Mouse (Mus musculus) spleen, adult 18-20 months (tissue): Measurements from ENCODE around the gene Tsc22d2.
"Not testable (repeated sequence)": the region's sequence is repeated elsewhere in the genome, so short reads cannot be mapped to it uniquely, and the experiment has no call there.

ENCODE experiments used
- DNase-seq, 2 experiments: peaks; one replicate each; pipeline ENCODE4 v3.0.0; 2022; ENCODE audit warnings: mixed read lengths in 2 of 2

Tsc22d2 gene

DNA sequence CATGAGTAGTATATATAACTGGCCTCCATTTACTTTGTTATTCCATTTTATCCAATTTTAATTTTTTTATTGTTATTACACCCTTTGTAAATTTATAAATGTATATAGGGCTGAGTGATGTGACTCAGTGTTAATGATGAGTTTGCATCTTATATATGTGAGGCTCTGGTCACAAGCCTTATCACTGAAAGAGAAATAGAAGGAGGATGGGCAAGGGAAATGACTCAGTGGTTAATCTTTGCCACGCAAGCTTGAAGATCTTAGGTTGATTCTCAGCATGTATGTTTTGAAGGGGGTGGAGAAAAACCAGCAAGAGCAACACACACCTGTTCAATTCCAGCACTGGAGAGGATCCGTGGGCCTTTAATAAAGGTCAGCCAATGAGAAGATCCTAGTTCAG lies 19.9 kb downstream of the Tsc22d2 start:
- no peak for DNase-seq

DNA sequence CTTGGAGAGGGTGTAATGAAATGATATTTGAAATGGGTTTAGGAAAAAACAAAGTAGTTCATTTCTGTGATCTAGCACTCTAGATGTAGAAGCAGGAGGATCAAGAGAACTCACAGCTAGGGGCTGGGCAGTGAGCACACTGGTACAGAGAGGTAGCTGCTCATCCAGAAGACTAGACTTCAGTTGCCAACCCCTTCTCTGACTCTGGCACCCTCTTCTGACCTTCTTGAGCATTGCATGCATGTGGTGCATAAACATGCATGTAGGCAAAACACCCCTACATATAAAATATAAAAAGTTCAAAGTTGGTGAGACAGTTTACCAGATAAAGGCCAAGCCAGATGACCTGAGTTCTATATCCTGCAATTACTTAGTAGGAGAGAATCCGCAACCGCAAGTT lies 33.7 kb downstream of the Tsc22d2 start:
- DNase-seq = no peak

DNA sequence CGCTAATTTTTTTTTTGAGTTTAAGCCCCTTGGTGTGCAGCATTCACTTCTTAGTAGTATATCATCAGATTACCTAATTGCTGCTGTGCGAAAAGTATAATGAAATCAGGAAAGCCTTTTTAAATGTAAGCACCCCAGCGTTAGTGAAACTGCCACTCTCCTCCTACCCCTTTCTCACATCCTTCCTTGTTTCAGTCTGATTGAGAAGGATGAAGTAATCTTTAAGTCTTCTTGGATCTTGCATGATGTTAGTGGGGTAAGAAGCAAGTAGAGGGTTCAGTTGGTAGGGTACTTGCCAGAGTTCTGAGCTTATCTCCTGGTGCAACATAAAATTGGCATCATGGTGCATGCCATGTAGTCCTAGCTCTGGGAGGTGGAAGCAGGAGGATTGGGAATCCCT lies 35.0 kb downstream of the Tsc22d2 start:
- DNase-seq = no peak

DNA sequence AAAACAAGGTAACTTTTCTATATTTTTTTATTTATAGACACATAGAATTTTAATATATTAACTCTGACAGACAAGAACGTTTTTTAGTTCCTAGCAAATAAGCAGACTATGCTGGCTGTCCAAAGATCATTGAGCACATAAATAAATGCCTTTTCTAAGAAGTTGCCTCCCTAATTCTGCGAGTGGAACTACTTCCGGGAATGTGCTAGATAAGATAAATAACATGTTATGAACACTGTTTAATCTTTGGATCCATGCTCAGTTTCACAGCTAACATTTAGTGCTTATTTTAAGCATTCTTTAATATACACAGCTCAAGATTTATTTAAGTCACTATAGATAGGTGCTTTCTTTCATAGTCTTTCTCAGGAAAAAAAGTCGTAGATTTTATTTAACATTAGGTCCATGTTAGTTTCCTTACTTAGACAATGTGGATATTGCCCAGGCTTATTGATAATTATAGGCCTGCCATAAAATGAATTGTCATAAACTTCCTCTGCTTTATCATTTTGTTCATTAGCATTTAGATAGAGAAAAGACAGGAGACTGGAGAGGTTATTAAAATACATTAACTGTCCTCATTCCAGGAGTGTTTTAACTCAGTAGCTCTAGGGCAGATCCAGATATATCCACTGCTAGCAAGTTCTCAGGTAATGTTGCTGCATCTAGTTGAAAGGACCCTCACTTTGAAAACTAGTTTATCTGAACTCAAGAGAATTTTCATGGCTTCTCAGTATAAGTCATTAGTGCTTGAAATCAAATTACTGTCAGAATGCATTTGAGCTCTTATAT lies 40.1 kb downstream of the Tsc22d2 start:
- DNase-seq = no peak

DNA sequence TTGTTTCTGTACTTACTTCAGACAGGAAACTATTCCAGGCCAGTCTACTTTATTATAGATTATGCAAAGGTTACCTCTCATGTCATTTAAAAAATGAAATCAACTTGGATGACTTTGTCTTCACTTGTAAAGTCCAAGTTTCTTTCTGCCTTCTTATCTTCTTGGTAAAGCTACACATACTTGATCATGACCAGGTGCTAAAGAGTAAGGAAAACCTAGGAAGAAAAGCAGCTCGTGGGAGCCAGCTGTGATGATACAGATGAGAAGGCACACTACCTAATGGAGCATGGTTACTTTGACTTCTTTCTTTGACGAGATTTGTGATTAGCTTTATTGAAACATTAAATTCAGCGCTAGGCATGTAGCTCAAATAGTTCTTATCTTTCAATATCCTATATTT lies 40.7 kb downstream of the Tsc22d2 start:
- no peak for DNase-seq

DNA sequence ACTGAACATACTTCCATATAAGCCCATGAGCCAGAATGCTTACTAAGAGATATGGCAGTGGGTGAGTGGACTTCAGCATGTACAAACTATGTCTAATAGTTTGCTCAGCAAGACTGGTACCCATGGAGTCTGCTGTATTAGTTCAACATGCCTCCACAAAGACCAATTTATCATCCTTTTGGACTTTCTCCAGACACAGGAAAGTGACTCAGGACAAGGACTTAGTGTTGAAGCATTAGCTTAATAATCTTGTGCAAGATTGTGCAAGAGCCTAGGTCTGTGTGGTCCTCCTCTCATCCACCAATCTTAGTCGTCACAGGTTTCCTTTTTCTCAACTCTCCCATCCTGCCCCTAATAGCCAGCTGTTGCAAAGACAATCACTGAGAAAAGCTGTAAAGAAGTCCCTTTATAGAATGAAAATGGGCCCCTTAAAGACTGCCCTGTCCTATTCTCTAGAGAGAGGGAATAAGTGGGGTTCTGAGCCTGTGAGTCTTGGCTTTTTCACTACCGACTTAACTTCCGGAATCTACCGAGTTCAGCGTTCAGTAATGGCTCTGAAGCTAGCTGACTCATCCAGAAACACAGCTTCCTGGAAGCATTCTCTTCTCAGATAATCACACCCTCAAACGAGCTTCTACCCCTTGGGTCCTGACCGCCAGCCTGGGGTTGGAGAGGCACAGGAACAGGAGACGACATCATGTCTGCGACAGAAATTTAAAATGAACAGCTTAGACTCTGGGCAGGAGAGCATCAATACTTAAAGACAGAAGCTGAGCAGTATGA lies 55.3 kb downstream of the Tsc22d2 start:
- no peak for DNase-seq

DNA sequence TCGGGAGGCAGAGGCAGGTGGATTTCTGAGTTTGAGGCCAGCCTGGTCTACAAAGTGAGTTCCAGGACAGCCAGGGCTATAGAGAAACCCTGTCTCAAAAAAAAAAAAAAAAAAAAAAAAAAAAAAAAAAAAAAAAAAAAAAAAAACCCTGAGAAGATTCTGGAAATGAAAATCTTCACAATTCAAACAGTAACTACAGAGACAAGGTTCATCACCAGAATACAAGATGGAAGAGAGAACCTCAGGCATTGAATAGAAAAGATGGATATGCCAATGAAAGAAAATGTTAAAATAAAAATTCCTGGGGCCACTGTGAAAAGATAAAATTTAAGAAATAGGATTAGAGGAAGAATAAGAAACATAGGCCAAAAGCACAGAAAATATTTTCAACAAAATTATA lies 60.8 kb downstream of the Tsc22d2 start:
- not testable (repeated sequence) for DNase-seq

DNA sequence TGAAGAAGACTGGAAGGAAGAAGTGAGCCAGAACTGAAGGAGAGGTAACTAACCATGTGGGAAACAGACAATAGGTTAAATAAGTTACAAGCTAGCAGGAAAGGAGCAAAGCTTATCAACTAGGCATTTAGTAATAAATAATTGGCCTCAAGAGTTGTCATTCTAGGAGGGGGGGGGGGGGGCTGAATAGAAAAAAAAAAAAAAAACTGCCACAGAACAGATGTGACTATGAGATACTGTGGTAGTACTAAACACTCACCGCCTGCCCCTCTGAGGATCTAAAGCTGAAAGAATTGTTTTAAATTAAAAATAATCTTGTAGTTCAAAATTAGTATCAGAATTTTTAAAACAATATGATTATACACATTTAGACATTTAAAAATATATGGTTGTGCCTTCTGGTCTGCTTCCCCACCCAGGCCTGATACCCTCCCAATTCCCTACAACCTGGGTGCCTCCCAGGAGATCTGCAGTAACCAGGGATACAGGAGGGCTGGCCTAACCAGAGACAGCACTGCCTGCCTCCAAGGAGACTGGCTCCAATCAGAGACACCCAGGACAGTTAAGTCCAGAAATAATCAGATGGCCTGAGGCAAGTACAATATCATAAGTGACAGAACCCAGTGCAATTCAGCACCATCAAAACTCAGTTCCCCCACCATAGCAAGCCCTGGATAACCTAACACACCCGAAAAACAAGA lies 64.4 kb downstream of the Tsc22d2 start:
- no peak for DNase-seq

DNA sequence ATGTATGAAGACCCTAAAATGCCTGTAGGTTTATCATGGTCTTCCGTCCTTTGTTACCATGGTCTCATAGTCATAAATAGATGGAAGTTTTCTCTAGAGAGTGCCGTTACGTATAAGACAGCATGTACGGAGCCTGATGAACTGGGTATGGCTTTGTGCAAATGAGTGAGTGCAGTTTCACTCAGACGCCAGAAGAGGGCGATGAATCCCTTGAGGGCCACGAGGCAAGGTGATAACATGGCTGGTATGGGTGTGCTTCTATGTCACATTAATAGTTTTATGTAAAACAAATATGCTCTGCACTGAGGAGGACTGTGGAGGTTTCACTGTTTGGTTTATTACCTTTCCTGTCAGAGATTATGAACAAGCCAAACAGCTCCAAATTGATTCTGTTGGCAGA lies 71.4 kb downstream of the Tsc22d2 start:
- DNase-seq = no peak

DNA sequence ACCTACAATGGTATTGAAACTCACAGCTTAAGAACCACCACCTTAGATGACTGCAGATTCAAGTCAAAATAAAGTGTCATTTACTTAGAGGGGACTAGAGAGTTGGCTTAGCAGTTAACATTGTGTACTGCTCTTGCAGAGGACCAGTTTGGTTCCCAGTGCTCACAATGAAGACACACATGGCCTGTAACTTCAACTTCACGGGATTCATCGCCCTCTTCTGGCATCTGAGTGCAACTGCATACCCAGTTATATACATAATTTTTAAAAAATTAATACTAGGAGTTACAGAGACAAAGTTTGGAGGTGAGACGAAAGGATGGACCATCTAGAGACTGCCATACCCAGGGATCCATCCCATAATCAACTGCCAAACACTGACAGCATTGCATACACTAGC lies 72.6 kb downstream of the Tsc22d2 start:
- no peak for DNase-seq

DNA sequence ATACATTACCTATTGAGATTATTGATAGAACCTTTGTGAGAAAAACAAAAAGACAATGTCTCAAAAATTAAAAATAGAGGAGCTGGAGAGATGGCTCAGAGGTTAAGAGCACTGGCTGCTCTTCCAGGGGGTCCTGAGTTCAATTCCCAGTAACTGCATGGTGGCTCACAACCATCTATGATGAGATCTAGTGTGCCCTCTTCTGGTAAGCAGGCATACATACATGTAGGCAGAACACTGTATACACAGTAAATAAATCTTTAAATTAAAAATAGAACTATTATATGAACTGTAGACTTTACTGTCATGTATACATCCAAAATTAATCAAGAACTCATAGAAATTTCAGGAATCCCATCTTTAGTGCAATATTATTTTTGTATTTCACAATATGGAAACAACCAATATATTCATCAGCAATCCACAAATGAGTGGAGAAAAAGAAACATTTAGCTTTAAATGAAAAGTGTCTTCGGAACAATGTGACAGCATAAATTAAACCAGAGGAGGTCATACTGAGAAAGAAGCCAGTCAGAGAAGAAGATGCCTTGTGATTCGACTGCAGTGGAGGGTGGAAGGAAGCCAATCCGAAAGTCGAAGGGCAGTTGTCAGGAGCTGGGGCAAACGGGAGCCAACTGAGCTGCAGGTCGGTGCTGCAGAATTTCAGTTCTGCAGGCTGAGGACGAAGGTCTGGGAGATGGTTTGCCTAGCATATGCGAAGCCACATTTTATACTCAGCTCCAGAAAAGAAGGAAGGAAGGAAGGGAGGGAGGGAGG lies 73.7 kb downstream of the Tsc22d2 start:
- no peak for DNase-seq

DNA sequence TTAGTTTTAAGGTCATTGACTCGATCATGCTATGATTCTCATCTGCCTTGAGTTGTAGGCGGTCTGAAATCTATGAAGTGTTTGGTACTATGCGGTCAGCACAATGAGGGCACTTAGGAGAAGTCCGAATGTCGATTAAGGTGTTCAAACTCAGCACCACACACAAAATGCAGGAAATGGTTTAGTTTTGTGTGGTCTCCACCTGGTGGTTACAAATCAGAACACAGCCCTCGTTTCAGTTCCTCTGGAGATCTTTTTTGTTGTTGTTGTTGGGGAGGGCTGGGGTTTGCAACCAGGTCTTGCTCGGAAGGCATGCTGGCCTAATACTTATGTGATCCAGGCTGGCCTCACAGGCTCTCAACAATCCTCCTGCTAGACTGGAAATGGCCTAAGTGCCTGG lies 76.3 kb downstream of the Tsc22d2 start:
- peak in 1 of 2 experiments; percentile 45 for DNase-seq

DNA sequence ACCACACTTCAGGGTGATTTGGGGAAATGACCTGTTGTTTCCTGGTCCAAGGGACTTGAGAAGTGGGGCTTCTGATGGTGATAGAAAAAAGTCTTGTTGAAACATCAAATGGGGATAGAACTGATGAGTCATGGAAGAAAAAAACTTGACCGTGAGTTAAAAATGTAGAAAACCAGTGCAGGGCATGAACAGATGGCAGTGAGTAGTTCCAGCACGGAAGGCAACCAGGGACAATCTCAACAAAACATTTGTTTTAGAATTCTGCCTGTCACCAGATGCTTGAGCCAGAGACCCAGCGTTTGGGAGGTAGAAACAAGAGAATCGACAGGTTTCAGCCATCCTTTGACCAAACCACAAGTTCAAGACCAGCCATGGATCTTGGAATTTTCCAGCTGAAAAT lies 79.1 kb downstream of the Tsc22d2 start:
- DNase-seq = no peak

DNA sequence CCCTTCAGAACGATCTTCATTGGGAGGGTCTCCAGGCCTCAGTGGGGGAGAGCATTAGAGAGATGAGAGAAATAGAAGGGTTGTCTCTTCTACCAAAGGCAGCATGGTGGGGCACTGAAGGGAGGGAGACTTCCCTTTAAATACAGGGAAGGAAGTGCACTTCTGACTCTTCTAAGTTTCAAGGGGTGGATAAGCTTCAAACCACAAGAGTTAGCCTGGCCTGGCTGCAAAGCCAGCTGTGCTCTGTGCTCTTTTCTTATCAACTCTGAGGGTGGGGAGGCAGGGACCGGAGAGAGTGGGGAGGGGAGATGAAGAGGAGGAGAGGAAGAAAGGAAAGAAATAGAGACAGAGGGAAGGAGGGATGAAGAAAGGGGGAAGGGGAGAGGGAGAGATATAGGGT lies 87.4 kb downstream of the Tsc22d2 start:
- DNase-seq = peak in 1 of 2 experiments; percentile 30

DNA sequence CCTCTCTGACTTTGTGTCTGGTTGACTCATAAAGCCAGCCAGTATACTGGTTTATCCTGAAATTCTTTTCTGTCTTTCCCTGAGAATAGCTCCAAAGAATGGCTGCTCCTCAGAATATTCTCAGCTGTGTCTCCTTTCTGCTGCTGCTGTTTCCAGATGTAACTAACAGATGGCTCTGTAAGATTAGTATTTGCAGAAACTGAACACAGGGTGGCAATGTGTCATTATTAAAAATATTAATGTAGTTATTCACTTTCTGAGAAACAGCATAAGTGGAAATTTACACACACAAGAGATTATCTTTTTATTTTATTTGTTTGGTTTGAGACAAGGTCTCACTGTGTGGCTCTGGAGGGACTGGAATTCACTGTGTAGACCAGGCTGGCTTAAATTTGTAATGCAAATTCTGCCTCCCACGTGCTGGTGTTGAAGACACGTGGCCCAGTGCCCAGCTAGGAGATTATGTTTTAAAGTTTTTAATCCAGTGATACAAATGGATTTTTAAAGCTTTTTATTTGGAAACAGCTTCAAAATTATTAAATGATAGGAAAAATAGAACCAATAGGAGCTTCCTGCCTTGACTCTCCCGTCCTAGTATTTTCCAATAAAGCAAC lies 89.3 kb downstream of the Tsc22d2 start:
- DNase-seq = no peak

DNA sequence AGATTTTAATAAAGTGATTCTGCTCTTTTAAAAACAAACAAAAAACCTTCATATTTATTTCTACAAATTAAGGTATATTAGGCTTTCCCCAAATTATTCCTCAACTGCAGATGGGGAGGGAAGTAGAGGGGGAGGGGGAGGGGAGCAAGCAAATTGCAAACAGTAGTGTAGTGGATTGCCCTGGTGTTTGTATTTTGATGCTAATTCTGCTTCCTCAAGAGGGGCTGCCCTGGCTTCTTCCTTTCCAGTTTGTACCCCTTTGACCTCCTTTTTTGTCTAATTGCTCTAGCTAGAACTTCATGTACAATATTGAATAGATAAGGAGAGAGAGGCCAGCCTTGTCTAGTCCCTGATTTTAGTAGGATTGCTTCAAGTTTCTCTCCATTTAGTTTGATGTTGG lies 90.2 kb downstream of the Tsc22d2 start:
- DNase-seq = no peak

DNA sequence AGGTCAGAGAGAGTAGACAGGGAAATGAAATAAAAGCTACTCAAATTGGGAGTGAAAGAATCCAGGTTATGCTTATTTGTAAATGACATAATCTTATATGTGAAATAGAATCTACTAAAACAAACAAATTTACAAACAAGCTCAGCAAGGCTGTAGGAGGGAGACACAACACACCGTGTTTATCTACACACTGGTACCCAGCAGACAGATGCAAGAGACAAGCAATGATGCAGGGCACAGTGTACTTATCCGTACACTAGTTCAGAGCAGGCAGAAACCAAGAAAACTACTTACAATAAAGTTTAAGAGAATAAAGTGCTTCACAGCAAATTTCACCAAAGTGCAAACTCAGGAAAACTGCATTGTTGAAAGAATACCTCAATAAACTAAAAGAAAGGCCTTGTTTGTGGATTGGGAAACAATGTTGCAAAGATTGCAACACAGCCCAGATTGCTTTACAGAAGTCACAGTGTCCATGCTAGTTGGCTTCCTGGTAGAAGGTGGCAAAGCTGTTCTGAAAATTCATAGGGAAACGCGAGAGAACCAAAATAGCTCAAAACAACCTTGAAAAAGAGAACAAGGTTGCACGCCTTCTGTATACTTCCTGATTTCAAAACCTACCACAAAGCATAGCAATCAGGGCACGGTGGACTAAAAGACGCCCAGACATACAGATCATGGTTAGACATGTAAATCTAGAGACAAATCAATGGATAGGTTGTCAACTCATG lies 93.7 kb downstream of the Tsc22d2 start:
- DNase-seq = no peak

DNA sequence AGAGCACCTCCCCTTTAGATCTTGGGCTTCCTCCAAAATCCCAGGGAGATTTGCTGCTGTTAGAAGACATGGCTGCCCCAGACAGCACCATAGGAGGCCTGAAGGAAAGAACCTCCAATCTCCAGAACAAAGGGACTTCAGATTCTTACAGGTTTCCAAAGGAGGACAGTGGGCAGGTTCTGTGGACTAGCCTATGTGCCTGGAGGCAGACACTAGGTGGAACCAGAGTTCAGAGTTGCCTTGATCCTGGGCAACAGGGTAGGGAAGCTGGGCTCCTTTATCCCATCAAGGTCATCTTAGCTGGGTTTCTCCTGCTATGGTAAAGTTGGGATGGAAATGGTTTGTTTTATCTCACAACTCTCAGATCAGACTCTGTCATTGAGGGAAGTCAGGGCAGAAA lies 97.1 kb downstream of the Tsc22d2 start:
- peak in 1 of 2 experiments; percentile 45 for DNase-seq

DNA sequence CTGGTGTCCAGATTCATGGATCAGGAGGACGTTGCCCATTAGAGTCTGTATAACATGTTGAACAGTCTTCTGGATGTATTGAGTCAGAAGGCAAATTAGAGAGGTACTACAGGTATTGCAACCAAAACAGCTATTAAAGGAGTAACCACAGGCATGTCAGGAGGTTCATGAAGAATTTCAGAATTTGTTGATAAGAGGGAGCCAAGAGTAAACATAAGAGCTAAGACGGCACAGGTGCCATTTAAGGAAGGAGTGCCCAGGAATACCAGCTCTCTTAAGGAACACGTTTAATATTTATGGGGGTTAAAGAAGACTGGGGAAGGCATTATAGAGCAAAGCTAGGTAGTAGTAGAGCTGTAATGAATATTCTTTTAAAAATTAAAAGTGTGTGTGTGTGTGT lies 98.2 kb downstream of the Tsc22d2 start:
- no peak for DNase-seq

DNA sequence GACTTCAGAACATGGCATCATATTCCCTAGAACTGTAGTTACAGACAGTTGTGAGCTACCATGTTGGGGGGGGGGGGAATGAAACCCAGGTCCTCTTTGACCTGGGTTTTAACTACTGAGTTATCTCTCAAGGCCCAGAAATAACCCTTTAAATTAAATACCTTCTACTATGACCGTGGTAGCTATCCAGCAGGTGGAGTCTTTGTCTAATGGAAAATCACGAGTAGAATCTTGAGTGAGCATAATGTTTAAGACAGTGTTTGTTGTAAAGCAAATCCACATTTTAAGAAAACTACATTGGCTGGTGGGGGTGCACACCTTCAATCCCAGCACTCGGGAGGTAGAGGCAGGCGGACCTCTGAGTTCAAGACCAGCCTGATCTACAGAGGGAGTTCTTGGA lies 99.0 kb downstream of the Tsc22d2 start:
- no peak for DNase-seq

DNA sequence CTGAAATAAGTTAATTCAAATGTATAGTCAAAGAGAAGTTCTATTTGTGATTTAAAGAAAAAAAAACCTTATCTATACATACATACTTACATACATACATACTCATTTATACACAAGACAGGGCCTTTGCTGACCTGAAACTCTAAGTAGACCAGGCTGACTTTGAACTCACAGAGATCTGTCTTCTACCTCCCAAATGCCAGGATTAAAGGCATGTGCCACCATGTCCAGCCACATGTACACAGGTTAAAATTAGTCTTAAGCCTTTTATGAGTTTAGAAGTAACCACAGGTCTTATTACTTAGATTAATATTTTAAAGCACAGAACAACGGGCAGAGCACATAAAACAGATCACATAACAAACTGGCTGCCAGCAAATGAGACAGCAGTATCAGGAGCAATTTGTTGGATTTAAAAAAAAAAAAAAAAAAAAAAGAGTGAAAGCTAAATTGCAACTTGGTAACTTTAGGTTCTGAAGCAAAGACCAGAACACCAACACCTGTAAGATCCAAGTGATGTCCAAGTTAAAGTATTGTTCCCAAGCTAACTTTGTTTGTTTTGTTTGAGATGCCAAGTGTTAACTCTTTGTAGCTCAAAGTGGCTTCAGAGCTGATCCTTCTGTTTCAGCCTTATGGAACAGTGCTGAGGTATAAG lies 101.6 kb downstream of the Tsc22d2 start:
- DNase-seq = no peak
